In the genomic region with DNA sequence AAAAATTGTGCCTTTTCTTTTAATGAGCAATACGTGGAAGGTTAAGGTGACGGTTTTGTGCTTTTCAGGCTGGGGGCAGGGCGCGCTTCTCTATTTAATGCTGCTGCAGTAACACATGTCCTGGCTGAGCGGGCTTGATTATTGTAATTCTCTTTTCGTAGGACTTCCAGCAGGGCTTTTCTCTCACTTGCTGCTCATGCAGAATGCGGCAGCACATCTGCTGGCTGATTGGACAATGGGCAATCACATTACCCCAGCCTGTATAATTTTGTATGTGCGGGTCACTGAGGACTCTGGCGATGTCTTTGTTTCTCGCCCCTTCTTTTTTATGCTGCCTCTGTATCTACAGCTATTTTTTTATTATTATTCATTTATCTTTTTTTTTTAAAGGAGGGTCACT, we compare ENCODE assay signal across 13 mouse cellular contexts.
DNase-seq lines count a peak whose midpoint lies in the region; ATAC-seq and TF ChIP-seq lines count a peak whose summit lies in the region.
"Had no signal": no experiment of that assay in that cellular context is flagged by ENCODE, and none has a peak within 500 bp of the region (broad histone marks: within the 10 kb centered on the region; RNA-seq: fewer than 3 reads in every experiment).

No protein-coding gene starts in this region.

- no peaks in the 10 kb centered on the region for H3K9me3 ChIP-seq in forebrain, embryonic 12.5 days
- H3K9me3 ChIP-seq in hindbrain, embryonic 15.5 days: no peaks in the 10 kb centered on the region
- no peaks in the 10 kb centered on the region for H3K9me3 ChIP-seq in midbrain, postnatal 0 days (ENCODE audit: low read length)
- H3K9me3 ChIP-seq in kidney, embryonic 16.5 days (ENCODE audit: low read length): no peaks in the 10 kb centered on the region
- H3K9me3 ChIP-seq: heart, embryonic 10.5 days; limb, embryonic 13.5 days had no signal

- H3K36me3 ChIP-seq in forebrain, embryonic 12.5 days (replicated peaks): no peaks in the 10 kb centered on the region
- no peaks in the 10 kb centered on the region for H3K36me3 ChIP-seq in hindbrain, embryonic 15.5 days
- H3K36me3 ChIP-seq in midbrain, postnatal 0 days (ENCODE audit: insufficient read depth, low read length): no peaks in the 10 kb centered on the region
- H3K36me3 ChIP-seq in kidney, embryonic 16.5 days (ENCODE audit: insufficient read depth, low read length): no peaks in the 10 kb centered on the region
- H3K36me3 ChIP-seq: heart, embryonic 10.5 days; limb, embryonic 13.5 days had no signal

- no peak overlapping the region for H3K9ac ChIP-seq in forebrain, embryonic 12.5 days
- peak overlapping the region; percentile 19; the same call in 1 of the 2 replicates for H3K9ac ChIP-seq in hindbrain, embryonic 15.5 days
- no peak overlapping the region for H3K9ac ChIP-seq in midbrain, postnatal 0 days (replicated peaks; ENCODE audit: low read length, poor library complexity, severe bottlenecking)
- H3K9ac ChIP-seq in kidney, embryonic 16.5 days (replicated peaks; ENCODE audit: low read length): no peak overlapping the region
- H3K9ac ChIP-seq: limb, embryonic 13.5 days; lung, embryonic 14.5 days had no signal

- H3K27me3 ChIP-seq in forebrain, embryonic 12.5 days: no peaks in the 10 kb centered on the region
- H3K27me3 ChIP-seq in hindbrain, embryonic 15.5 days: no peaks in the 10 kb centered on the region
- no peaks in the 10 kb centered on the region for H3K27me3 ChIP-seq in midbrain, postnatal 0 days (ENCODE audit: insufficient read depth, low read length)
- no peaks in the 10 kb centered on the region for H3K27me3 ChIP-seq in kidney, embryonic 16.5 days (ENCODE audit: insufficient read depth, low read length)
- H3K27me3 ChIP-seq: limb, embryonic 13.5 days had no signal

- WGBS in forebrain, embryonic 12.5 days: 25% methylated on average over 10 of the region's 10 CpGs
- WGBS in hindbrain, embryonic 15.5 days: 22% methylated on average over 10 of the region's 10 CpGs
- 15% methylated on average over 10 of the region's 10 CpGs for WGBS in midbrain, postnatal 0 days
- 88% methylated on average over 10 of the region's 10 CpGs for WGBS in kidney, embryonic 16.5 days

- peak overlapping the region; percentile 13; the same call in 1 of the 2 replicates for H3K4me2 ChIP-seq in forebrain, embryonic 12.5 days
- peak overlapping the region; percentile 43 for H3K4me2 ChIP-seq in hindbrain, embryonic 15.5 days
- peak overlapping the region; percentile 33 for H3K4me2 ChIP-seq in midbrain, postnatal 0 days (ENCODE audit: low read depth, low read length, poor library complexity, severe bottlenecking)
- H3K4me2 ChIP-seq in kidney, embryonic 16.5 days (replicated peaks; ENCODE audit: low read depth, low read length): no peak overlapping the region
- H3K4me2 ChIP-seq: limb, embryonic 13.5 days; lung, embryonic 14.5 days had no signal

- TF ChIP-seq CTCF in midbrain, postnatal 0 days (IDR thresholded peaks at IDR 0.05): peak; percentile 6; the same call in 1 of the 2 replicates
- TF ChIP-seq CTCF in left cerebral cortex, adult 2 months (IDR thresholded peaks at IDR 0.05): no peak

- no peak overlapping the region for H3K4me3 ChIP-seq in forebrain, embryonic 12.5 days (replicated peaks)
- H3K4me3 ChIP-seq in hindbrain, embryonic 15.5 days: peak overlapping the region; percentile 3; the same call in 1 of the 2 replicates
- peak overlapping the region; percentile 9; the same call in 1 of the 2 replicates for H3K4me3 ChIP-seq in midbrain, postnatal 0 days (ENCODE audit: low read depth, low read length)
- H3K4me3 ChIP-seq in left cerebral cortex, adult 2 months: no peak overlapping the region
- H3K4me3 ChIP-seq in kidney, embryonic 16.5 days (ENCODE audit: low read length): no peak overlapping the region
- H3K4me3 ChIP-seq: erythroblast, embryonic 14.5 days; gastrocnemius, adult 2 months; heart, embryonic 10.5 days; limb, embryonic 13.5 days had no signal

- H3K4me1 ChIP-seq in forebrain, embryonic 12.5 days: no peaks in the 10 kb centered on the region; the same call in 1 of the 2 replicates
- H3K4me1 ChIP-seq in hindbrain, embryonic 15.5 days (replicated peaks): peaks cover 5% of the 10 kb centered on the region
- H3K4me1 ChIP-seq in midbrain, postnatal 0 days (ENCODE audit: insufficient read depth, low read length): no peaks in the 10 kb centered on the region
- no peaks in the 10 kb centered on the region for H3K4me1 ChIP-seq in kidney, embryonic 16.5 days (ENCODE audit: insufficient read depth, low read length)
- H3K4me1 ChIP-seq: heart, embryonic 10.5 days; limb, embryonic 13.5 days had no signal

- peak; percentile 43 for DNase-seq in embryo, embryonic 10.5 days (ENCODE audit: low spot score)
- peak; percentile 77 for DNase-seq in midbrain, postnatal 0 days (ENCODE audit: low spot score)
- DNase-seq in kidney, adult 9 months: no peak
- DNase-seq in left cerebral cortex, adult 2 months (ENCODE audit: extremely low spot score in 1 of 2, low spot score in 2 of 2): no peak
- DNase-seq: gastrocnemius, adult 2 months; kidney, postnatal 25 days; lung, embryonic 14.5 days had no signal

- peak overlapping the region; percentile 50 for H3K27ac ChIP-seq in forebrain, embryonic 12.5 days
- H3K27ac ChIP-seq in hindbrain, embryonic 15.5 days (replicated peaks): peak overlapping the region; percentile 37
- no peak overlapping the region for H3K27ac ChIP-seq in midbrain, postnatal 0 days (ENCODE audit: low read depth, low read length)
- no peak overlapping the region for H3K27ac ChIP-seq in left cerebral cortex, adult 2 months
- no peak overlapping the region for H3K27ac ChIP-seq in kidney, embryonic 16.5 days (ENCODE audit: low read length)
- H3K27ac ChIP-seq: gastrocnemius, adult 2 months; heart, embryonic 10.5 days; limb, embryonic 13.5 days had no signal

- intact Hi-C loops in left cerebral cortex, adult 2 months (cut with DNase I): no loop called here

- peak; percentile 88 for ATAC-seq in forebrain, embryonic 12.5 days (ENCODE audit: low FRiP score)
- ATAC-seq in hindbrain, embryonic 15.5 days (ENCODE audit: low FRiP score, low read depth): peak; percentile 86
- peak; percentile 82; the same call in 1 of the 2 replicates for ATAC-seq in midbrain, postnatal 0 days (ENCODE audit: low FRiP score)
- ATAC-seq in kidney, embryonic 16.5 days (ENCODE audit: low FRiP score, low TSS enrichment): no peak

Comparison
In these comparisons a context has a peak if more than half of its experiments do, and no peak if none do; other contexts are left out.
1. DNase-seq: peak in embryo, embryonic 10.5 days (single experiment) and midbrain, postnatal 0 days (single experiment); none in kidney, adult 9 months (single experiment) and left cerebral cortex, adult 2 months (0 of 2).
2. H3K27ac ChIP-seq: peak in forebrain, embryonic 12.5 days (single experiment) and hindbrain, embryonic 15.5 days (single experiment); none in midbrain, postnatal 0 days (single experiment), left cerebral cortex, adult 2 months (single experiment) and kidney, embryonic 16.5 days (single experiment).
3. H3K4me3 ChIP-seq: peak in hindbrain, embryonic 15.5 days (single experiment) and midbrain, postnatal 0 days (single experiment); none in forebrain, embryonic 12.5 days (single experiment), left cerebral cortex, adult 2 months (single experiment) and kidney, embryonic 16.5 days (single experiment).